Mouse (Mus musculus) heart, postnatal 0 days (tissue): ENCODE results near the gene Rptor.

Source experiments
- CTCF ChIP-seq: IDR thresholded peaks from 2 replicates; pipeline ENCODE4 v1.5.1; 2016; ENCODE audit warnings: antibody characterized with exemption, control low read depth, low read depth
- EP300 ChIP-seq: IDR thresholded peaks from 2 replicates; pipeline ENCODE4 v1.6.1; 2016; ENCODE audit warnings: antibody characterized with exemption, low read depth

DNA sequence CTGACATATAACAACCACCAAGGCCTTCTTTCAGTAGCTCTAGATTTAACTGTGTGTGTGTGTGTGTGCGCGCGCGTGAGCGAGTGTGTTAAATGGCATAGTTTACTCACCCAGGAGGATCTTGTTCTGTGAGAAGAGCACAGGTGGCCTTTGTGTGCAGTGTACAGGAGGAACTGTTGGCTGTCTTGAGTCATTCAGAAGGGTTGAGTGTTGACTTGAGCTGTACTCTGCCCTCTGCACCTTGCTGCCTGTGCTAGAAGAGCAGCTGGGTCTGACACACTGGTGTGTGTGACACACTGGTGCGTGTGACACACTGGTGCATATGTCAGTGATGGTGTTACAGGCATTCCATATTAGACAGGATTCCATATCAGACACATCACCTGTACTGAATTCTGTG, 8.8 kb downstream of the Rptor start:
- TF ChIP-seq CTCF (no peak), EP300 (no peak)
